Mouse (Mus musculus): Measurements from ENCODE around the gene Stx8. TPM values are rescaled to one million over a fixed set of nuclear protein-coding genes. Genes with fewer than 3 reads are reported as not detected.

The Stx8 gene
- polyA plus RNA-seq, 1 experiment from 2014 or later: 59.7 TPM

DNA sequence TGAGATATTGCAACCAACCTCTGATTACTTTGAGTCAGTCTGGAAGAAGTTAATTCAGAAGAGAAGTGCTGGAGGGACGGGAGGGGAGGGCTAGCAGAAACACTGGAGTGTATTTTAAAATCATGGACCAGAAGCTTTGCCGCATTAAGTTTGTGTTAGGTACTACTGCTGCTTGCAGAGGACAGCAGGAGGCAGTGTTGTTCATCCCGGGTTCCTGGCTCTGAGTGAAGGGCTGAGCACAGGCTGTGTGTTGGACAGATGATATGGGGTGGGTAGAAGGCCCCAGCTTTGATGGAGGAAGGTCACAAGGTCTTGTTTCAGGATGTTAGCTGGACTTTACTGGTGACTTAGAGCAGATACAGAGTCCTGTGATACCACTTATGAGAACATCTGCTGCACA lies 80.9 kb downstream of the Stx8 start:
- H3K9me3 ChIP-seq: no peaks in the 10 kb centered on the region
- no peak overlapping the region for H3K27ac ChIP-seq
- no peaks in the 10 kb centered on the region for H3K36me3 ChIP-seq
- H3K27me3 ChIP-seq (replicated peaks): no peaks in the 10 kb centered on the region
- no peak overlapping the region for H3K4me3 ChIP-seq (replicated peaks)
- WGBS: 61% methylated on average over 3 of the region's 3 CpGs
- no peak for ATAC-seq
- H3K4me1 ChIP-seq (replicated peaks): no peaks in the 10 kb centered on the region; the same call in 1 of the 2 replicates
- H3K4me2 ChIP-seq (replicated peaks): no peak overlapping the region
- H3K9ac ChIP-seq: no peak overlapping the region

DNA sequence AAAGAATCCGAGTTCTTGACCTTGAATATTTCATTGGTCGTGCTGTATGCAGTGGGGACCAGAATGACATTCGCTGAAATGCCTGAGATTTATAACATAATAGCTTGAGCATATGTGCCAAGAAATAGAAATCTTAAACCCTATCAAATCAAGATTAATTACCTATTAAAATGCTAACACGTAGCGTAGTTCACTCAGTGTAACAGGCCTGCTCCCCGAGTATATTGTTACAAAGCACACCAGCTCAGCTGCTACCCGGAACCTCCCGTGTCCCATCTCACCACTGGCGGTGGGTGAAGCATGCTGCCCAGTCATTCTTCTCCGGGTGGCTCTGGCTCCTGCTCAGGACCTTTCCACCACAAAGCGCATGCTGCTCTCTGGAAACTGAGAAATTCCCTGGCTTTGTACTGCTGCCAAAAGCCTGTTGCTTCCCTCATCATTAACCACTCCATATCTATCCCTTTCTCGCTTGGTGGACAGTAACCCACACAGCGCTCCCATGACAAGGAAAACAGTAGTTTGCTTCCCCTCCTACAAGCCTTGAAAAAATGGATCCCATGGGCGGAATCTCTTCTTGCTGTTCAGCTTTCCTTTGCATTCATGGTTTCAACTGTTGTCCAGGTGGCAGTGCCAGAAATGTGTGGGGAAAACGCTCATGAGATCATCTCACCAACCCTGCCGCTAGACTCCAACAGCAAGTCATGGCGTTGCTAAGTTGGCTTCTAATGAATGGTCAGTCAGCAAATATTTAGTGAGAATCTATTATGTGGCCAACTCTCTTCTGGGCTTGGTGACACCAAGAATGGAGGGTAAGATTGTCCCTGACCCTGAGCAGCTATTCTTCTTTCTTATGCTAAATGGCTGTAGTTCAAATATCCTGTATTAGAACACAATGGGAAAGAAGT lies 83.5 kb downstream of the Stx8 start:
- H3K9me3 ChIP-seq: no peaks in the 10 kb centered on the region
- no peaks in the 10 kb centered on the region for H3K4me1 ChIP-seq (replicated peaks)
- H3K9ac ChIP-seq: no peak overlapping the region
- no peaks in the 10 kb centered on the region for H3K27me3 ChIP-seq (replicated peaks)
- no peak overlapping the region for H3K4me2 ChIP-seq (replicated peaks)
- no peaks in the 10 kb centered on the region for H3K36me3 ChIP-seq
- no peak overlapping the region for H3K27ac ChIP-seq
- ATAC-seq: no peak
- H3K4me3 ChIP-seq (replicated peaks): no peak overlapping the region
- WGBS: 77% methylated on average over 17 of the region's 17 CpGs

DNA sequence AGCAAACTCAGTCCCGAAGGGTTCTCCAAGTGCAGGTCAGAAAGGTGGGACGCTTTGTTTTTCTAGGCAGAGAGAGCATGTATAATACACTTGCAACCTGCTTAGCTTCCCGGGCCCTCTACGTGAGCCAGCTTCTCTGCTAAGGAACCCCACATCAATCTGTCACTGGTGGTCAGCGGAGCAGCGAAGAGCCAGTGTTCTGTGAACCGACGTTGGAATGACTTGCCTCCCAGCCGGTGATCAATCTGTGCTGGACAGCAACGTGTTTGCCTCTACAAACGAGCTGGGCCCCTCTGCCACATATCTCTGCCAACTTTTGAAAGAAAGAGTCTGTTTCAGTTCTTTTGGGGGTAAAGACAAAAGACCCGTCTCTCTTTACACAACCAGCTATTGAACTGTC lies 84.7 kb downstream of the Stx8 start:
- no peaks in the 10 kb centered on the region for H3K27me3 ChIP-seq (replicated peaks)
- H3K4me2 ChIP-seq (replicated peaks): no peak overlapping the region
- WGBS: 35% methylated on average over 12 of the region's 12 CpGs
- ATAC-seq: no peak
- no peak overlapping the region for H3K9ac ChIP-seq
- H3K4me3 ChIP-seq (replicated peaks): no peak overlapping the region
- H3K9me3 ChIP-seq: no peaks in the 10 kb centered on the region
- H3K27ac ChIP-seq: no peak overlapping the region
- no peaks in the 10 kb centered on the region for H3K4me1 ChIP-seq (replicated peaks)
- no peaks in the 10 kb centered on the region for H3K36me3 ChIP-seq

DNA sequence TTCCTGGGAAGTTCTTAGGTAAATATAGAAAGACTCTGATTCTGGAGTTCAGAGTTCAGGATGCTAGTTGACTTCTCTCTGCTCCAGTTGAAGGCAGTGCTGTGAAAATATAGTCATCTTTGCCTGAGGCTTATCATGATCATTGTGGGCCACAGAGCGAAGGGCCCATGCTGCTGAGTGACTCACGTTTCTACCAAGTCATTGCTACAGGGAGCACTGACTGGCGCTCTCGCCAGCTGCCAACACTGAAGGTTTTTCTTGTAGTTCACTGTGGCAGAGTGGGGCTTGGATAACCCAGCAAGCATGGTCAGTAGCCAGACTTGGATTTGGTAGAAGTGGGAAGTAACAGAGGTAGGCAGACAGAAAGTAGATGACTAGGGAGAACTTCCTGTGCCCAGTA lies 85.3 kb downstream of the Stx8 start:
- H3K4me3 ChIP-seq (replicated peaks): no peak overlapping the region
- no peaks in the 10 kb centered on the region for H3K27me3 ChIP-seq (replicated peaks)
- no peak for ATAC-seq
- H3K9ac ChIP-seq: no peak overlapping the region
- 90% methylated on average over 4 of the region's 4 CpGs for WGBS
- H3K9me3 ChIP-seq: no peaks in the 10 kb centered on the region
- no peak overlapping the region for H3K4me2 ChIP-seq (replicated peaks)
- no peak overlapping the region for H3K27ac ChIP-seq
- no peaks in the 10 kb centered on the region for H3K4me1 ChIP-seq (replicated peaks)
- H3K36me3 ChIP-seq: no peaks in the 10 kb centered on the region

DNA sequence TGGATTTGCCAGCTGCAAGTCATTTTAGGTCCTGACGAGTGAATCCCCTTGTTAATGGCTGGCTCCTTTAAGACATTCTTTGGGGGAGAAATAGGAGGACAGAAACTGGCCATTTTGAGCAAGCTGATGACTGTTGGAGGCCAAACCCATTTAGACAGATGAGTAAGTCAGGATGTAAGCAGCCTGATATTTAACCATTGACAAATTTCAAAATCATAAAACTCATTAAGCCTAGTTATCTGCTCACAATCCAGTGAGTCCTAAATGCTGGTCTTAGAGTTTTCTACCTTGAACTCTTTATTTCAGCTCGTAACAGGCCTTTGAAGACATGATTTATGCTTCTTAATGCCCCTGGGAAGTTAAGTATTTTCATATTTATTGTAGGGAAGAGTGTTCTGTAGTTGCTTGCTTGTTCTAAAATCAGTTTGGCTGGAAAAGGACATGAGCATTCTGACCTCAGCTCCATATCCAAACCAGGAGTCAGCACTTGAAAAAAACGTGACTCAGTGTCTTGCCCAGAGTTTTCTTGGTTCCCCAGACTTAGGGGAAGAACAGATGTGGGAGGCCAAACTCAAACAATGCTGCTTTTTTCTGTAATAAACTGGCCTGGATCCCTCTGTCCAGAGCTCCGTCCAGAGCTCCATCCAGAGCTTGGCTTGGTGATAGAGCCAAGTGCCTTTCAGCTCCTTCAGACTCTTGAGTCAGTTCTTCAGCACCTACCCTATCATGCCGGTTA lies 92.6 kb downstream of the Stx8 start:
- no peak overlapping the region for H3K27ac ChIP-seq
- no peaks in the 10 kb centered on the region for H3K27me3 ChIP-seq (replicated peaks)
- no peak overlapping the region for H3K4me3 ChIP-seq (replicated peaks)
- no peaks in the 10 kb centered on the region for H3K36me3 ChIP-seq
- no peak overlapping the region for H3K4me2 ChIP-seq (replicated peaks)
- H3K9me3 ChIP-seq: no peaks in the 10 kb centered on the region
- H3K4me1 ChIP-seq (replicated peaks): peaks cover 12% of the 10 kb centered on the region; the same call in 1 of the 2 replicates
- ATAC-seq: no peak
- H3K9ac ChIP-seq: no peak overlapping the region
- WGBS: 56% methylated on average over 5 of the region's 5 CpGs

DNA sequence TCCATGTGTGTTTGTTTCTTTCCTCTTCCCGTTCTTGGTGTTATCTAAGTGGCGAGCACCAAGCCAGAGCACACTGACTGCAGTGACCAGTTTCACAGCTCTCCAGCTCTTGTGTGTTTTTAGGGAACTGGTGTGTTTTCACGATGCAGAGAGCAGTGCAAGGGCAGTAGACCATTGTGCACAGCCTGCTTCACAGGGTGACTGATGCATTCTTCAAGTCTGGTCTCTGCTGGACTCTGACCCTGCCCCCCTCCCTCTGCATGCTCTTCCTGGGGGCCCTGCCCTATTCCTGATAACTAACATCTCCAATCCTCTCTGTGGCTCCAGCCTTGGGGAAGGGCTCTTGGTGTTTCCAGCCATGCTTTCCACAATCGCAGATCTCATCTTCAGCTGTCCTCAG lies 94.7 kb downstream of the Stx8 start:
- Histone ChIP-seq H3K36me3 (no peaks in the 10 kb centered on the region), H3K4me2 (replicated peaks) (no peak overlapping the region), H3K27ac (no peak overlapping the region), H3K9ac (no peak overlapping the region), H3K4me1 (replicated peaks) (peaks cover 12% of the 10 kb centered on the region; the same call in 1 of the 2 replicates), H3K4me3 (replicated peaks) (no peak overlapping the region), H3K27me3 (replicated peaks) (no peaks in the 10 kb centered on the region), H3K9me3 (no peaks in the 10 kb centered on the region)
- 38% methylated on average over 4 of the region's 4 CpGs for WGBS
- peak; percentile 90 for ATAC-seq

DNA sequence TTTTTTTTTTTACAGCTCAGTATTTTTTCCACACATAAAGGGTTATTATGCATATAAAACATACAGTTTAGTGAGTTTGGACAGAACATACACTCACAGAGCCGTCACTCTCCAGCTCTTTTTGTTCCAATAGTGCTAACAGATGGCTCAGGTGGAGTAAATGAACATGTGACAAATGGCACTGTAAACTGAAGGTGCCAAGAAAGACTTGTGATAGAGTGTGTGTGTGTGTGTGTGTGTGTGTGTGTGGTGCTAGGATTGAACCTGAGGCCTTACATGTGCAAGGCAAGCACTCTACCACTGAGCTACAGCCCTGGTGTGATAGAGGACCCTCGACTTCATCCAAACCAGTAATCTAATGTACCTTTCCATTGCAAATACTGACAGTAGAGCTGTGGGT lies 96.1 kb downstream of the Stx8 start:
- no peak for ATAC-seq
- WGBS: 87% methylated on average over 2 of the region's 2 CpGs

DNA sequence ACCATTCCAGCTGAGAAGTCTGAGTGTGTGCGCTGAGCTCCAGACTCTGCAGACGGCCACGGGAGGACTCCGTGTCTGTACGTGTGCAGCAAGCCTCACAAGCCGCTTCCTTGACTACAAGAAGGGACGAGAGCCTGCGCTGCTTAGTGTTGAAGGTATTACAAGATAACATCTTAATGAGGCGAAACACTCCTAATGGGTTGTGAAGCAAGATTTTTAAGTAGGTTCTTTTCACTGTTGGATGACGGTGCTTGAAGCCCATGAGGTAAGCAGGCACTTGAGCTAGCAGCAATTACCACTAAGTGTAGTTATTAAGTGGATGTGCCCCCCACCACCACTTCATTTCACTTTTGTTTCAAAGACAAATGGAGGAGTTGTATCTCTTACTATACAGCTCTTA lies 101.8 kb downstream of the Stx8 start:
- Histone ChIP-seq H3K27ac (no peak overlapping the region), H3K4me2 (replicated peaks) (no peak overlapping the region), H3K4me3 (replicated peaks) (no peak overlapping the region), H3K9ac (no peak overlapping the region), H3K9me3 (no peaks in the 10 kb centered on the region), H3K27me3 (replicated peaks) (no peaks in the 10 kb centered on the region), H3K4me1 (replicated peaks) (peaks cover 7% of the 10 kb centered on the region), H3K36me3 (no peaks in the 10 kb centered on the region)
- 90% methylated on average over 10 of the region's 10 CpGs for WGBS
- ATAC-seq: no peak

More for the DNA sequence above, 96.1 kb downstream of the Stx8 start:
- H3K4me2 ChIP-seq (replicated peaks): no peak overlapping the region
- H3K27me3 ChIP-seq (replicated peaks): no peaks in the 10 kb centered on the region
- no peak overlapping the region for H3K9ac ChIP-seq
- no peak overlapping the region for H3K4me3 ChIP-seq (replicated peaks)
- peaks cover 12% of the 10 kb centered on the region; the same call in 1 of the 2 replicates for H3K4me1 ChIP-seq (replicated peaks)
- no peak overlapping the region for H3K27ac ChIP-seq
- H3K36me3 ChIP-seq: no peaks in the 10 kb centered on the region
- no peaks in the 10 kb centered on the region for H3K9me3 ChIP-seq

DNA sequence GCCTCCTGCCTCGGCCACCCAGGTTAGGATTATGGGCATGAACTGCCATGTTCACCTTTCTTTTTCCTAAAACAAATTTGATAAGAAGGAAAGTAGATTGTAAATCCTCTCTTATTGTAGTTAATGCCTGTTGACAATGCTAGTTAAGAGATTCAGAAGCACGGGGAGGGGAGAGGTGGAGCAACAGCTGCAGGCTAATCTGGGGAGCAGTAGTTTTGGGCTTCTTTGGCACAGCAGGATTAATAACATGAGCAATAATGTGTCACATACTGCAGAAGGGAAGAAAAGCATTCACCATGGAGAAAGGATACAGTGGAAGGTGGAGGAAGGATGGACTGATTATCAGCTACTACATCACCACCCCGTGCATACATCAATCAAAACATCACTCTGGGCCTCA lies 104.1 kb downstream of the Stx8 start:
- peaks cover 11% of the 10 kb centered on the region for H3K4me1 ChIP-seq (replicated peaks)
- H3K4me2 ChIP-seq (replicated peaks): no peak overlapping the region
- ATAC-seq: no peak
- WGBS: 68% methylated on average over 3 of the region's 3 CpGs
- no peak overlapping the region for H3K4me3 ChIP-seq (replicated peaks)
- no peak overlapping the region for H3K9ac ChIP-seq
- no peaks in the 10 kb centered on the region for H3K36me3 ChIP-seq
- H3K27me3 ChIP-seq (replicated peaks): no peaks in the 10 kb centered on the region
- no peaks in the 10 kb centered on the region for H3K9me3 ChIP-seq
- no peak overlapping the region for H3K27ac ChIP-seq

DNA sequence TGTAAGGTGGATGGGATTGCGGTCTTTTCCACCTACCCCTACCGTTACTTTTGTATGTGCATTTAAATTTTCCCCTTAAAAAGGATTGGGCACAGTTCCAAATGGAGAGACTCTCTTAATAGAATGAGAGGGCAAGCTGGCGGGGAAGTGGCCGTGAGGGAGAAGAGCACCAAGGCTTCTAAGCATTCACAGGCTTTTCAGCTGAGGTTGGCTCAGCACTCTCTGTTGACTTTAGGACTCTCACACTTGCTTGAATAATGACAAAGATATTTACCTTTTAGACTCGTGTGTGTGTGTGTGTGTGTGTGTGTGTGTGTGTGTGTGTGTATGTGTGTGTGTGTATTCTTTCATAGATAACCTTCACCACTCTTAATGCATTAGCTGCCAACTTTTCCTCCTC lies 105.8 kb downstream of the Stx8 start:
- Histone ChIP-seq H3K4me2 (replicated peaks) (no peak overlapping the region), H3K4me3 (replicated peaks) (no peak overlapping the region), H3K4me1 (replicated peaks) (peaks cover 11% of the 10 kb centered on the region), H3K9me3 (no peaks in the 10 kb centered on the region), H3K9ac (no peak overlapping the region), H3K27ac (no peak overlapping the region), H3K27me3 (replicated peaks) (no peaks in the 10 kb centered on the region), H3K36me3 (no peaks in the 10 kb centered on the region)
- 37% methylated on average over 5 of the region's 5 CpGs for WGBS
- no peak for ATAC-seq

DNA sequence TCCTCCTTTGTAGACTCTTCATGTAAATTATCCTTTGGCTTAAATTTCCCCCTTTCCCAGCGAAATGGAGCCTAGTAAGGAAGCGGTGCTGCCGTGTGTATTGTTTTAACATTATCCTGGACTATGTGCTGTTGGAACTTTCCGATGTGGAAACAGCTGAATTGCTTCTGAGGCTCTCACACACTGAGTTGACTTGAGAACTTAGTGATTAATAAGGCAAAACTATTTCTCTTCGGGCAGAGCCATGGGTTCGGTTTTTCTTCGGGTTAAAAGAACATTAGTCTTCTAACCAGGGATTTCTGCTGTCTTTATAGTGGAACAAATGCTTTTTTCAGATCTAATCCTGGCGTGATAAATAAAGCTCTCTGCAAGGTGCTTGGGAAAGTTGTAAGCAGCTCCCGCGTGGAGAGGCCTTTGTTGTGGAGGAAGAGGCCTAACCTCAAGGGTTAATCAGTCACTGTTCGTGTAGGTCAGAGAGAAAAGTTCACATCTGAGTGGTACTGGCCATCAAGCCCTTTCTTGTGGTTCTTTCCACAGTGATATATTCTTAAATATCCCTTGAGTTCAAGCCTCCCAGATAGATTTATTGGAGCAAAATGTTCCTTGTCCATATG lies 106.7 kb downstream of the Stx8 start:
- ATAC-seq: no peak
- Histone ChIP-seq H3K27me3 (replicated peaks) (no peaks in the 10 kb centered on the region), H3K9ac (no peak overlapping the region), H3K4me2 (replicated peaks) (no peak overlapping the region), H3K36me3 (no peaks in the 10 kb centered on the region), H3K9me3 (no peaks in the 10 kb centered on the region), H3K4me1 (replicated peaks) (peaks cover 11% of the 10 kb centered on the region), H3K4me3 (replicated peaks) (no peak overlapping the region), H3K27ac (peak overlapping the region; percentile 36; the same call in 1 of the 2 replicates)
- WGBS: 34% methylated on average over 11 of the region's 11 CpGs

DNA sequence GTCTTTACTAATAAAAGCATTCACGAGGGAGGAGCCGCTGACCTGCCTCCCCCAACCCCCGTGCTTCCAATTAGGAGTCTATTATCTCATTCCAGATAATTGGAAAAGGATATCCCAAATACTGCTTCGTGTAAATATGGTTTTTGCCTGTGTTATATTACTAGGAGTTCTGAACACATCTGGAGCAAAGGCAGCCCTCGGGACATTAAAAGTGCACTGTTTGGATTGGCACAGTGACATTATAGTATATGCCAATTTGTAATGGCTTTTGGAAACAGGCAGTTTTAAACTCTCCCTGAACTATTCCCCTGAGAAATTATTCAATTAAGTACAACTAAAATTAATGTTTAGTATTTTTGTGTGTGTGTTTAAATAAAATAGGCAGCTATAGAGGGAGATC lies 108.7 kb downstream of the Stx8 start:
- H3K27me3 ChIP-seq (replicated peaks): no peaks in the 10 kb centered on the region
- WGBS: 47% methylated on average over 5 of the region's 5 CpGs

More for the DNA sequence above, 108.7 kb downstream of the Stx8 start:
- Histone ChIP-seq H3K4me3 (replicated peaks) (no peak overlapping the region), H3K9me3 (no peaks in the 10 kb centered on the region), H3K36me3 (no peaks in the 10 kb centered on the region), H3K27ac (no peak overlapping the region), H3K4me1 (replicated peaks) (peaks cover 11% of the 10 kb centered on the region), H3K9ac (no peak overlapping the region), H3K4me2 (replicated peaks) (no peak overlapping the region)
- ATAC-seq: no peak

Measured in intestine, embryonic 15.5 days (tissue).